Mouse (Mus musculus) common myeloid progenitor, adult 5-6 weeks (primary cell): ENCODE measurements around the gene Slc25a28. TPM values are rescaled to one million over a fixed set of nuclear protein-coding genes. Genes with fewer than 3 reads are reported as not detected.

Source experiments
- ATAC-seq: replicated peaks from 2 replicates; pipeline ENCODE4 v1.8.0; 2016; ENCODE audit warnings: low read depth, mild to moderate bottlenecking, moderate TSS enrichment, inconsistent platforms; ENCODE audit not compliant: poor library complexity, severe bottlenecking
- total RNA-seq: library from RNA; stranded (forward); fragments of 200-1000, 187-1606 nt; gene quantifications from 2 replicates; pipeline ENCODE4 v1.2.3, GENCODE M21; 2017

The Slc25a28 gene
- total RNA-seq, 1 experiment from 2014 or later: 38.3 TPM

DNA sequence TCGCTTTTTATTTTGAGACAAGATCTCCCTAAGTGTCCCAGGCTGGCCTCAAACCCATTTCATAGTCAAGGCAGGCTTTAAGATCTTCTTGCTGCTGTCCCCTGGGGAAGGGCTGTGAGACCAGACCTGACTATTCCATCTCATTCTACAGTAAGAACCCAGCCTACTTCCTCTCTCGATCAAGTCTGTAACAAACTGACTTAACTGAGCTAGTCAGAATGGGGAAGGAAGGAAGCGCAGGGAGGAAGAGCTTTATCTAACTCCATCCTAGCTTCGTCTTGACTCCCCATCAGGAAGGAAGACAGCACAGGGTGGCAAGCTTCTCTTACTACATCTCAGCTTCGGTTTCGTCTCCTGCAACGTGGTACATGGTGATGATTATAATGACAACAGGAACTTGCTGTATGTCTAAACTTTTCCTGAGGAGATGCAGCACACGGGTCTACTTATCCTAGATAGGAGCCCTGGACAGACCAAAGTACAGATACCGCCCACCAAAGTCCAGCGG is 4.8 kb upstream of the Slc25a28 start:
- ATAC-seq: peak; percentile 43

DNA sequence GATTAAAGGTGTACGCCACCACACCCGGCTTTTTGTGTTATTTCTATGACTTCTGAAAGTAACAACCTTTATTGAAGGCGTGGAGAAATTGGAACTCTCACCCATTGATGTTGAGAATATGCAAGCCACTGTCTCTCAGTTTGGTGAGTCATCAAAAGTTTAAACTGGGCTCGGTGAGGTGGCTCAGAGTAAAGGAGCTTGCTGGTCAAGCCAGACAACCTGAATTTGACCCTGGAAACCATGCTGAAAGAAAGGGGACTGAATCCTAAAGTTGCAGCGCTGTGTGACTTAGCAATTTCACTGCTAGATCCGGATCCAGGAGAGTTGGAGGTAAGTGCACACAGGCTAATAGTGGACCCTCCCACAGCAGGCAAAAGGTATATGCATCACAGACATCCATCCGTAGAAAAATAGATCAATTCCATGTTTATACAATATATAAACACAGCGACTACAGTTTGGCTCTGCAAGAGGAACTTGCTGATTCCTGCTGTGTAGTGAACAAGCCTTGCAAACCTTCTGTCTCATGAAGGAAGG is 3.9 kb upstream of the Slc25a28 start:
- ATAC-seq: no peak

- ATAC-seq: peak; percentile 9
These were observed 1.1 kb upstream of the Slc25a28 start for GRCm38 (mm10) chr19:43675525-43676400.

DNA sequence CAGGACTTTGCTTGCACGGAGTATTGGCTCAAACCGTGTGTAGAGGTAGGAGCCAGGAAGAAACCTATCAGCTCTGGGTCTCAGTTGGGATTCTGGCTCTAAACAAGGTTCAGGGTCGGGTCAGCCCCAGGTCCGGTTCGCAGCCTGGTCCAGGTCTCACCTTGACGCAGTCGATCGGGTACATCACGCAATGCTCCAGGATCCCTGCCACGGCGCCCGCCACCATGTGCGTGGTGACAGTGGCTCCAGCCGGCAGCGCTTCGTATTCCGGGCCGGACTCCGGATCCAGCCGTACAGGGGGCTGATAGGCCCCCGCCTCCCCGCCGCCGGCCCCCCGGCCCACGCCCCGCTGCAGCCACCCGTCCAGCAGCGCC is 378 bp downstream of the Slc25a28 start:
- no peak for ATAC-seq

DNA sequence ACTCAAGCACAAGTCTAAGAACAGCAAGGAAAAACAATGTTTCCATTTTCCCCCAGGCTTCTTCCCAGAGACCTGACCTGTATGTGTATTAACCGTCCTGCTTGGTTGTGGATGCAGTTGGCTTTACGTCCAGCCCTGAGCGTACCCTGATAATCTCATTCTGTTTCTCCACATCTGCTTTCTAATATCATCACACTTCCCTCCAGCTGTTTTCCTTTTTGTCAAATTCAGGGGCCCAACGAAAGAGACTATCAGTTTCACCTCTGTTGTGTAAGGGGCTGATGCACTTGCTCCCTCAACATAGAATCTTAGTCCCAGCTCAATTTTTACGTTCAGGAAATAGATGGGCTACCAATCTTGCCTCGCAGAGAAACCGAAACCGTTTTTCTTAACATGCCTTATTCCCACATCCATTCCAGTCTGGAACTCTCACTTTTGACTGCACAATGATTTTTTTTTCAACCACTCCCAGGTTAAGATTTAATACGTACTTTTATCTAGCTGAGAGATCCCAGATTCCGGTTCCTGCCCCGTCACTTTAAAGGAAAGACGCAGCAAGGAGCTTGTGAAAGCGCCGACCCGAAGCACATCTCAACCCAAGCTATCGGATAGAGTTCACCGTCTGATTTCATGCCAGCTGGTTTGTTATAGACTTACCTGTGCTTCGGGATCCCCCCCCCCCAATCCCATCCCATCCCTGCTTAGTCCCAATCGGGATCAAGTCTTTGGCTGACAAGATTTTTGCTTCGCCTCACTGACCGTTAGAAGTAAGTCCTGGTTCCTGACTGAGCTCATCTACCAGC is 967 bp downstream of the Slc25a28 start:
- no peak for ATAC-seq

DNA sequence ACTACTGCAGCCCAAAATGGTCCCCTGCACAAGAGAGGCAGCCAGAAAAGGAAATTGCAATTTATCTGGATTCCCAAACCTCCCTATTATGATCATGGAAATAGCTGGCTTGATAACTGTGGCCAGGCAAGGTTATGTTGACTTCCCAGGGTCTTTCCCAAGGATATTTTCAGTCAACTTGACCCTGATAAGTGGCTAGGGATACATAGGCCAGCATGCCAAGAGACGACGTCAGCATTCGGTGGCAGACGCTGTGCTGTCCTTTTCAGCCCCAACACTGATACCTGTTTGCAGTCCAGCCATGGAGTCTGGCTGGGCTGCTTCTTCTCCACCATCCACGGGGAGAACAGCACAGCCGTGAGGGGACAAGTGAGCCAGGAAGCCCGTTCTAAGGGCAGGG is 3.6 kb downstream of the Slc25a28 start:
- no peak for ATAC-seq

DNA sequence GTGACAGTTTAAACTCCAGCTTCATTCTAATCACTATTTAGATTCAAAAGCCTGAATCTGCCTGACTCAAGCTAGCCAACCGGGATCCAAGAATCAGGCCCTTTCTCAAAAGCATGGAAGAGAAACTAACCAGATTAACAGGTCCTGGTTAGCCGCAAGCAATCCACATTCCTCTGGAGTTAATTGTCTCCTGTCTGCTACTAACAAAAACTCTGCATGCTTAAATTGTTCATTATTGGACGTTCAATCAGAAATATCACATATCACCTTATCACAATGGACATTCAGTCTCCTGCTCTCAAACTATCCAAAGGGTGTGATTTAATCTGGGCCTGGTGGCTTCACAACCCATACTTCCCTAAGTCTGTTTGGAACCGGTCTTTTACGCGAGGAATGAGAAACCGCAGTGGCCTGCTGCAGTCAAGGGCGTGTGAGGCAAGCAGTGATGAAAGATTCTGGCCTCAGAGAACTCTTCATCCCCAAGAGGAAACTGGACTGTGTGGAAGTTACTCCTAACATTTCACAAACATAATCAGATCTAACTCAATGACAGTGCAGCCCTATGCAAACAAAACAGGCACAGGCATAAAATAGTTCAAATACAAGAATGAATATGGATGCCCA is 5.4 kb downstream of the Slc25a28 start:
- ATAC-seq: no peak

DNA sequence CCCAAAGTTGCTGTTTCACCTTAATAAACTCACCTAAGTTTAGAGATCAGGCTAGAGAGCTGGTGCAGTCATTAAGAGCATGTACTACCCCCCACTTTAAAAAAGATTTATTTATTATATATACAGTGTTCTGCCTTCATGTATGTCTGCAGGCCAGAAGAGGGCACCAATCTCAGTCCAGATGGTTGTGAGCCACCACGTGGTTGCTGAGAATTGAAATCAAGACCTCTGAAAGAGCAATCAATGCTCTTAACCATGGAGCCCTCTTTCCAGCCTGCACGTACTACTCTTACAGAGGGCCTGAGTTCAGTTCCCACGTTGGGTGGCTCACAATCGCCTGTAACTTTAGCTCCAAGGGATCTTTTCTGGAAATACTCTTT is 7.3 kb downstream of the Slc25a28 start:
- ATAC-seq: 0 out of 2 replicates have a peak, but pooled peaks have one; percentile 12

GRCm38 (mm10) chr19:43666661-43667429 is 7.8 kb downstream of the Slc25a28 start:
- 0 out of 2 replicates have a peak, but pooled peaks have one; percentile 31 for ATAC-seq

DNA sequence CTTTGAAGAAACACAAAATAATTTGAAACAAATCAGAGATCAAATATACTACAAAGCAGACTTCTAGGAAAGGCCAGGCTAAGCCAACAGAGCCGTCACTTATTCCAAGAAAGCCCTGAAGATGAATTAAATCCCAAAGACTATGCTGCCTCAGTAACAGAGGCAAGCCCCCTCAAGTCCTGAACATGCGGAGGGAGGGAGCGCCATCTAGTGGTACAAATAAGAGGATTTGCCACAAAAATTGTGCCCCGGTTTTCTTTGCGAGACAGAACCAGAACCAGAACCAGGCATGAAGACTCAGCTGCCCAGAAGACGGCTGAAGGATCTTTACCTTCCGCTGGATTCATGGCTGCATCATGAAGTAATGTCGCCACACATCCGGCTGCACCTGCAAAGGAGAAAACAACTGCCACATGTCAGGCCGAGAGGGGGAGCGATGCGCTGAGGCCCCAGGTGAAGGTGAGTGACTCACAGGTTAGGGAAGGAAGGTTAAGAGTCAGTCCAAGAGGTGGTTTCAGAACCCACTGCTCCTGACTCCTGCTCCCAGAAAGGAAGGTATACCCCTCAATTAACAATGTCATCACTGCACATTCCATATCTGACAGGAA is 9.1 kb downstream of the Slc25a28 start:
- ATAC-seq: no peak

DNA sequence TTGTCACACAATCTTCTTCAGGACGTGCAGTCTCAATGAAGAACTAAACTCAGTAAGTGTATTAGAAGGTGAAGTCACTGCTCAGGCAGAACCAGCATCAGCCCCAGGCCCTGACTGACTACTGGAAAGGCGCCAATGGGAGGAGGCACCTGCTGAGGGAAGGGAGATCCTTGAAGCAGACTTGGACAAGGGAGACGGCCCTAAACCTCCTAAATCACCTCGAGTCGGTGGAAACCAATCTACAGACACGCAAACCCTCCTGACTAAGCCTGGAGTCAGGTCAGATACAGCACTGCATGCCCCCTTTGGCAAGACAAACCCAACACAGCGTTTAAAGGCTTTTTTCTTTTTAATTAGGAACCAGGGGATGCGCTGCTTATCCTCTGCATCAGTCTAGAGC is 11.2 kb downstream of the Slc25a28 start:
- no peak for ATAC-seq

DNA sequence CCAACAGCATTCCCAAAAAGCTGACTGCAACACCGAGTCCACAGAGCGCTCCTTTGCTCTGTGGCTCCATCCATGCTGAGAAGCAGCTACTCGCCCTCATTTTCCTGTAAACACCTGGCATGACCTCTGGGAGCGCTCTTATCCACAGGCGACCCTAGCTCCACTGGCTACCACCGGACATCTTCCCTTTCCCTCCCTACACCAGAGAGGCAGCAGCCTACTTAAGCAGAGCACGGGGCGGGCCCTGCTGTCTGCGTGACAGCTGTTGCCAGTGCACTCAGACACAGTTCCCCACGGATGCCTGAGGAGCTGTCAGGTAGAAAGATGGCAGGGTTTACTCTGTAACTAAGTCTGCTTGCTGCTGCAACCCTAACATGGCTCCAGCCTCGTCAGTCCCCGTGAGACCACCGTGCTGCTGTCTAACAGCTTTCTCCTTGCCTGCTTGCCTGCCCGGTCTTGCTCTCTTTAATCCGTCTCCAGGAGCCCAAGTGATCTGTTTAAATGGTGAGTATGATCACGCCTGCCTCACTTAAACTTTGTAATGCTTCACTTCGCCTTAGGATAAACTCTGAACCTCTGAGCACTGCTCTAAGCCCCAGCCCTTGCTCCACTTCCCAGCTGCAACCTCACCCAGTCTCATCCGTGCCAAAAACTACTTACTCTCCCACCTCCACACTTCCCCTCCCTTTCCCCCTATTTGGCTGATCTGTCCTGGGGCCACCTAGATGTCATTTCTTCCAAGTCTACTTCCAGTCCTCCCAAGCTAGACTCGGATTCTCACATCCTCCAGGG is 12.3 kb downstream of the Slc25a28 start:
- no peak for ATAC-seq

- ATAC-seq: no peak
These were observed 13.9 kb downstream of the Slc25a28 start for GRCm38 (mm10) chr19:43660774-43661173.

DNA sequence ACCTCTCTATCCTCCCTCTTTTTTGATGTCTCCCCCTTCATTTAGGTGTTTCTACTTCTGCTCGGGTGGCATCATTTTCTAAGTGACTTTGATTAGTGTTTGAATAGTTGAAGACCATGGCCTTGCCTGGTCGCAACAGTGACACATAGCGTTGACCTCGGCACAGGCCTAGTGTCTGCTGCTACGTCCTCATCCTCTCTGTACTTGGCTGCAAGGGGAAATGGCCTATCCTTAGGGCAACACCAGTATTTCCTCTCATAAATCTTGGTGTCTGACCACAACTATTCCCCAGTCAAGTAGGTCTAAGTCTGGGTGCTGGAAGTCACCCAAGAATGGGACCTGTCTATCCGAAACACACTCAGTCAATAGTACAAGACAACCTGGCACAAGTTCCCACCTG is 15.0 kb downstream of the Slc25a28 start:
- peak; percentile 30; the same call in 1 of the 2 replicates for ATAC-seq

DNA sequence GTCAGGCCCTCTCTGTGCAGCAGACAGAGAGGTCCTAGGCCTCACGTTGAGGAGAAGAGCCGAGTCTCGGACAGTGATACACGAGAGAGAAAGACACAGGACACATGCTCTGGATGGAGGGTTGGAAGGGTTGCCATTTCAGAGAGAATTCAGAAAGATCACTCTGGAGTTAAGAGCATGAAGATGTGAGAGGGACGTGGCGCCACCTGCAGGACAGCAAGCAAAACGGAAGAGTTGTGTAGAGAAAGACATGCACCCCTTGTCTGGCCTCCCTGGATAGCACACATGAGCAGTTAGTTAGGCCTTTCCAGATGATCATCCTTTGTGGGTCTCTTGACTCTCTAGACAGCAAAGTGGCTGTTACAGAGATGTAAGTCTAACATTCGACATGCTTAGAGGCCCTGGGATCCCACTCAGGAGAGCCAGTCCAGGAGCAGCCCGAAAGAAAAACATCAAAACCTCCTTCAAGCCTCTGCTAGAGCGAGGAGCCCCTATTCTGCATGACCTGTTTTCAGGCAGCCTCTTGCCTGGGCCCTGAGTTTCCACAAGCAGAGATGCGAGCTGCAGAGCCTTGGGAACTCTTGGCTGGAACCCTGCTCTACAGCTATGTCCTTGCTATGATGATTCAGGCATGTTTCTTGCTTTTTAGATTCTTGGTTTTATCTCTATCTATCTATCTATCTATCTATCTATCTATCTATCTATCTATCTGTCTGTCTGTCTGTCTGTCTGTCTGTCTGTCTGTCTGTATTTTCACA is 18.8 kb downstream of the Slc25a28 start:
- ATAC-seq: peak; percentile 82

DNA sequence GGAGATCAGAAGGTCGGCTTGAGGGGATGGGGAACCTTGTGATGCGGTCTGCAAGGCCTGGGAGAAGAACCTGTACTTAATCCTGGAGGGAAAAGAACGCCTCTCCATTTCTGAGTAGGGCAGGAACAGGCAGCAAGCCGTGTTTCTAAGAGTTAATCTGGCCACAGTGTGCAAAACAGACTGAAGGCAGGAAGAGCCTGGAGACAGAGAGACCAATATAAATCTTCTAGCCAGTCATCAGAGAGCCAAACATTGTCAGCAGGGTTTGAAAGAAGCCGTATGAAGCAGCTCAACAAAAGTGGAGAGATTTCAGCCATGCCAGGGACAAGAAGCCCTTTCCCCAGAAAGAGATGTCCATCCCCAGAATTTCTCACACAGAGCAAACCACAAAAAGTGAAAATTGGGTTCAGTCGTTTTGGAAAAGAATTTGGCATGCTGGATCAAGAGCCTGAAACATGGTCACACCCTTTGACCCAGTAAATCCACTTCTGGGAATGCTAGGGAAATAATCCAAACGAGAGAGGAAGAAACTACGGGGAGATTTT is 23.4 kb downstream of the Slc25a28 start:
- ATAC-seq: no peak

GRCm38 (mm10) chr19:43648343-43648742 is 26.3 kb downstream of the Slc25a28 start:
- peak; percentile 85 for ATAC-seq
